Mouse (Mus musculus) spleen, adult 2 months (tissue): ENCODE measurements around the gene Erh. TPM values are rescaled to one million over a fixed set of nuclear protein-coding genes. Genes with fewer than 3 reads are reported as not detected.

Experiments used
- DNase-seq, 2 experiments: peaks; one replicate each; pipeline versions ENCODE4 v3.0.0 to v3.0.0-alpha.2; 2012 to 2021; ENCODE audit warnings: low spot score in 2 of 2, low read depth in 1 of 2
- H3K27ac ChIP-seq: fragments of 200-500 bp; 2 replicates; pipeline ENCODE4 v1.5.1; 2012; ENCODE audit warnings: low read length, inconsistent platforms; ENCODE audit not compliant: insufficient read depth
- H3K27me3 ChIP-seq: fragments of 200-500 bp; 2 replicates; pipeline ENCODE4 v1.6.1; 2012; ENCODE audit warnings: mild to moderate bottlenecking, moderate library complexity, low read length, inconsistent platforms; ENCODE audit not compliant: control insufficient read depth, insufficient read depth
- H3K36me3 ChIP-seq: fragments of 200-500 bp; 2 replicates; pipeline ENCODE4 v1.6.1; 2012; ENCODE audit warnings: mild to moderate bottlenecking, low read length, inconsistent platforms; ENCODE audit not compliant: control insufficient read depth, insufficient read depth
- H3K4me1 ChIP-seq: fragments of 200-500 bp; 2 replicates; pipeline ENCODE4 v1.6.1; 2011; ENCODE audit warnings: inconsistent platforms; ENCODE audit not compliant: control insufficient read depth, insufficient read depth, insufficient read length
- H3K4me3 ChIP-seq: fragments of 200-500 bp; 2 replicates; pipeline ENCODE4 v1.5.1; 2011; ENCODE audit warnings: mild to moderate bottlenecking, inconsistent platforms; ENCODE audit not compliant: insufficient read depth, insufficient read length; ENCODE audit errors: extremely low read depth
- CTCF ChIP-seq: fragments of 200-500 bp; IDR thresholded peaks from 2 replicates; pipeline ENCODE4 v1.5.1; 2011; ENCODE audit warnings: mild to moderate bottlenecking, inconsistent platforms; ENCODE audit not compliant: insufficient read depth, insufficient read length, insufficient replicate concordance; ENCODE audit errors: extremely low read depth
- POLR2A ChIP-seq: fragments of 200-500 bp; IDR thresholded peaks from 2 replicates; pipeline ENCODE4 v1.6.1; 2011; ENCODE audit warnings: low read depth, low read length, inconsistent platforms
- WGBS: fragments of 180-500 bp; shearing (Covaris S2); methylation state at CpG from one replicate; pipeline ENCODE4 v1.1.7; 2018; 5-methylcytosine and 5-hydroxymethylcytosine counted together
- polyA plus RNA-seq: library from polyadenylated mRNA; depleted of rRNA; stranded (reverse); fragments of >200 nt; gene quantifications from 2 replicates; pipeline ENCODE4 v1.2.3, GENCODE M21; 2012

Erh gene
- polyA plus RNA-seq, 1 experiment = 19.4 TPM

- no peak for DNase-seq
- WGBS = 96% methylated on average over 5 of the region's 5 CpGs
- TF ChIP-seq CTCF (no peak), POLR2A (no peak)
- Histone ChIP-seq H3K4me3 (no peak overlapping the region), H3K27me3 (no peaks in the 10 kb centered on the region), H3K36me3 (peaks cover 22% of the 10 kb centered on the region), H3K27ac (no peak overlapping the region), H3K4me1 (no peaks in the 10 kb centered on the region)
These were observed 12.4 kb downstream of the Erh start for GRCm38 (mm10) chr12:80631790-80632189.

GRCm38 (mm10) chr12:80620501-80620900 is 23.6 kb downstream of the Erh start:
- Histone ChIP-seq H3K4me1 (no peaks in the 10 kb centered on the region), H3K4me3 (no peak overlapping the region), H3K27me3 (no peaks in the 10 kb centered on the region), H3K27ac (no peak overlapping the region), H3K36me3 (no peaks in the 10 kb centered on the region)
- no peak for TF ChIP-seq POLR2A
- no peak for TF ChIP-seq CTCF
- WGBS = 75% methylated on average over 5 of the region's 5 CpGs
- DNase-seq = no peak

GRCm38 (mm10) chr12:80615371-80616257 is 28.5 kb downstream of the Erh start:
- no peak for DNase-seq
- no peak overlapping the region for H3K4me3 ChIP-seq
- H3K27ac ChIP-seq = no peak overlapping the region
- no peaks in the 10 kb centered on the region for H3K27me3 ChIP-seq
- TF ChIP-seq POLR2A = no peak
- TF ChIP-seq CTCF = no peak
- WGBS = 70% methylated on average over 7 of the region's 7 CpGs
- H3K4me1 ChIP-seq = no peaks in the 10 kb centered on the region
- no peaks in the 10 kb centered on the region for H3K36me3 ChIP-seq

GRCm38 (mm10) chr12:80612113-80612791 is 31.9 kb downstream of the Erh start:
- DNase-seq = no peak
- no peaks in the 10 kb centered on the region for H3K36me3 ChIP-seq
- 75% methylated on average over 9 of the region's 9 CpGs for WGBS
- no peak overlapping the region for H3K4me3 ChIP-seq
- TF ChIP-seq POLR2A (no peak), CTCF (no peak)
- no peaks in the 10 kb centered on the region for H3K27me3 ChIP-seq
- H3K27ac ChIP-seq = no peak overlapping the region
- no peaks in the 10 kb centered on the region for H3K4me1 ChIP-seq

- H3K4me3 ChIP-seq = no peak overlapping the region
- WGBS = 79% methylated on average over 3 of the region's 3 CpGs
- H3K36me3 ChIP-seq = no peaks in the 10 kb centered on the region
- DNase-seq = no peak
- H3K27me3 ChIP-seq = no peaks in the 10 kb centered on the region
- no peaks in the 10 kb centered on the region for H3K4me1 ChIP-seq
- H3K27ac ChIP-seq = no peak overlapping the region
- TF ChIP-seq POLR2A (no peak), CTCF (no peak)
These were observed 34.2 kb downstream of the Erh start for GRCm38 (mm10) chr12:80609928-80610327.

- TF ChIP-seq CTCF = no peak
- TF ChIP-seq POLR2A = no peak
- Histone ChIP-seq H3K4me3 (no peak overlapping the region), H3K27me3 (no peaks in the 10 kb centered on the region), H3K27ac (no peak overlapping the region), H3K4me1 (no peaks in the 10 kb centered on the region), H3K36me3 (no peaks in the 10 kb centered on the region)
- 83% methylated on average over 1 of the region's 1 CpGs for WGBS
- DNase-seq = no peak
These were observed 35.6 kb downstream of the Erh start for GRCm38 (mm10) chr12:80608576-80608975.

- Histone ChIP-seq H3K36me3 (no peaks in the 10 kb centered on the region), H3K4me1 (no peaks in the 10 kb centered on the region), H3K27ac (no peak overlapping the region), H3K4me3 (no peak overlapping the region), H3K27me3 (no peaks in the 10 kb centered on the region)
- WGBS = 83% methylated on average over 2 of the region's 2 CpGs
- no peak for DNase-seq
- TF ChIP-seq POLR2A (no peak), CTCF (no peak)
These were observed 39.9 kb downstream of the Erh start for GRCm38 (mm10) chr12:80604218-80604617.
